Mouse (Mus musculus) ES-Bruce4 (cell line): ENCODE measurements at regions not wholly inside any gene's neighbourhood (a gene's known extent, or its start where the extent isn't known, plus 50 kb on each side); places are given as distances from the start of the nearest gene placed in this dataset.

Experiments used
- CTCF ChIP-seq: IDR thresholded peaks from one replicate; pipeline ENCODE4 v1.8.1; 2011; ENCODE audit warnings: low read depth, low read length
- EP300 ChIP-seq: IDR thresholded peaks from 2 replicates; pipeline ENCODE4 v1.6.1; 2011; ENCODE audit warnings: low read depth, low read length; ENCODE audit not compliant: insufficient read depth
- POLR2A ChIP-seq: IDR thresholded peaks from one replicate; pipeline ENCODE4 v1.8.1; 2011; ENCODE audit warnings: low read length; ENCODE audit not compliant: insufficient read depth

- TF ChIP-seq POLR2A (no peak), EP300 (no peak), CTCF (no peak)
Observed at GRCm38 (mm10) chr9:9290767-9291166, 51.9 kb upstream of the Arhgap42 start.
